Mouse (Mus musculus) thymus, postnatal 10 days (tissue): ENCODE measurements around the gene Tex13c3.
"Not testable (repeated sequence)": the region's sequence is repeated elsewhere in the genome, so short reads cannot be mapped to it uniquely, and the experiment has no call there.

Experiments
- DNase-seq, 2 experiments: peaks; one replicate each; pipeline ENCODE4 v3.0.0; 2021; ENCODE audit warnings: low spot score in 2 of 2

Gene Tex13c3

DNA sequence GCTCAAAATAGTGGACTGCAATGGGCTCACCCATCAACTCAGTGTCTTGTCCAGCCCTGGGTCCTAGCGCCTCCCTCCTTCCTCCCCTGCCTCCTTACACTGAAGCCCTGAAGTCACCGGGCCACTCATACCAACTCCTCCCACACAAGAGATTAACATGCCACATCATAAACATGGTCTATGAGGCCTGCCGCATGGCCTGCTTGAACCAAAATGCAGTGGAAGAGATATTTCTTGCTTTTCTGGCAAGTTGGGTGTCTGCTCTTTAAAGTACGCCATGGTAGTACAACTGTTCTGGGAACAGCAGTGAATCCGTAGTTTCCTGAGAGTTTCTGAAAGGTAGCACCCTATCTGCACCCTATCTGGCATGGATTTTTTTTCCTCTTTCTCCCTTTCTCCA lies at the start of gene Tex13c3:
TSS of gene Tex13c3 (minus strand) at position 101 of the 400 bp plus-strand sequence.
- not testable (repeated sequence) for DNase-seq

GRCm38 (mm10) chrX:19489731-19490130 lies 8.6 kb upstream of the Tex13c3 start:
- no peak for DNase-seq
